In the genomic region with DNA sequence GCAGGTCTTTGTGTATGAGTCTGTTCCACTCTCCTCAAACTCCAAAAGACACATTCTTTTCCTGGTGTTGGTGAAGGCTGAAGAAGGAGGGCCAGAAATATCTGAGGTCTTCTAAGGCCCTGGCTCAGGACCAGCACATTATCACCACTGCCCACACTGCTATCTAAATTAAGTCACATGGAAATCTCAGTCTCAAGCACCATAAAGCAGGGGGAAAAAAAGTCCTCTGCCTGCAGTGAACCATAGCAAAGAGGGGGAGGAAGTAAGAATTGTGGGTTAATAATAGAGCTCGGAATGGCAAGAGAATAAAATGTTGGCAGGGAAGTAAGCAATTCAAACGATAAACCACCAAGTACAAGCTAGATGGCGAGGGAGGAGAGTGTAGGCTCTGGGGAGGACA, we compare ENCODE assay signal across 21 mouse cellular contexts. TPM values are rescaled to one million over a fixed set of nuclear protein-coding genes. Genes with fewer than 3 reads are reported as not detected.
DNase-seq lines count a peak whose midpoint lies in the region; ATAC-seq and TF ChIP-seq lines count a peak whose summit lies in the region.
"Had no signal": no experiment of that assay in that cellular context is flagged by ENCODE, and none has a peak within 500 bp of the region (broad histone marks: within the 10 kb centered on the region; RNA-seq: fewer than 3 reads in every experiment).

No protein-coding gene starts in this region.

- no peaks in the 10 kb centered on the region for H3K9me3 ChIP-seq in midbrain, embryonic 14.5 days (ENCODE audit: control insufficient read depth, low read length)
- H3K9me3 ChIP-seq: embryonic facial prominence, embryonic 15.5 days; forebrain, embryonic 10.5 days; hindbrain, embryonic 15.5 days; midbrain, embryonic 10.5 days; neural tube, embryonic 12.5 days had no signal

- peak; percentile 17 for DNase-seq in kidney, adult 2 months
- DNase-seq in kidney, postnatal 10 days: no peak
- peak; percentile 12 for DNase-seq in right cerebral cortex, postnatal 14 days
- no peak for DNase-seq in right cerebral cortex, postnatal 25 days
- DNase-seq in heart, postnatal 4 days: peak; percentile 8
- no peak for DNase-seq in testis, postnatal 10 days (ENCODE audit: low spot score)
- DNase-seq in midbrain, embryonic 14.5 days: no peak
- DNase-seq: cerebellum, postnatal 10 days; gastrocnemius, postnatal 25 days; liver; liver, postnatal 0 days had no signal

- no peak overlapping the region for H3K4me2 ChIP-seq in midbrain, embryonic 14.5 days (ENCODE audit: low read length)
- H3K4me2 ChIP-seq: embryonic facial prominence, embryonic 15.5 days; hindbrain, embryonic 15.5 days; neural tube, embryonic 12.5 days had no signal

- H3K36me3 ChIP-seq in kidney, adult 2 months (ENCODE audit: control insufficient read depth, insufficient read depth, low read length): no peaks in the 10 kb centered on the region
- no peaks in the 10 kb centered on the region for H3K36me3 ChIP-seq in midbrain, embryonic 14.5 days (ENCODE audit: control insufficient read depth, insufficient read depth, low read length)
- H3K36me3 ChIP-seq: embryonic facial prominence, embryonic 15.5 days; forebrain, embryonic 10.5 days; hindbrain, embryonic 15.5 days; midbrain, embryonic 10.5 days; neural tube, embryonic 12.5 days had no signal

- no peak for ATAC-seq in midbrain, embryonic 14.5 days (ENCODE audit: low FRiP score, low TSS enrichment)
- ATAC-seq: intestine, embryonic 16.5 days; liver, postnatal 0 days had no signal

- H3K9ac ChIP-seq in midbrain, embryonic 14.5 days (replicated peaks; ENCODE audit: low read length): no peak overlapping the region
- H3K9ac ChIP-seq: embryonic facial prominence, embryonic 15.5 days; hindbrain, embryonic 15.5 days; liver, postnatal 0 days; neural tube, embryonic 12.5 days had no signal

- TF ChIP-seq CTCF in kidney, adult 2 months (conservative IDR thresholded peaks at IDR 0.05; ENCODE audit: insufficient read depth, insufficient read length, low read depth, low read length): no peak

- TF ChIP-seq POLR2A in kidney, adult 2 months (IDR thresholded peaks at IDR 0.05; ENCODE audit: low read depth, low read length): no peak

- no peaks in the 10 kb centered on the region for H3K4me1 ChIP-seq in kidney, adult 2 months (ENCODE audit: control insufficient read depth, insufficient read depth, low read length)
- H3K4me1 ChIP-seq in midbrain, embryonic 14.5 days (ENCODE audit: control insufficient read depth, insufficient read depth, low read length): no peaks in the 10 kb centered on the region
- H3K4me1 ChIP-seq: embryonic facial prominence, embryonic 15.5 days; forebrain, embryonic 10.5 days; hindbrain, embryonic 15.5 days; midbrain, embryonic 10.5 days; neural tube, embryonic 12.5 days had no signal

- H3K27me3 ChIP-seq in kidney, adult 2 months (replicated peaks; ENCODE audit: control insufficient read depth, insufficient read depth, low read length): no peaks in the 10 kb centered on the region; the same call in 1 of the 2 replicates
- H3K27me3 ChIP-seq in midbrain, embryonic 14.5 days (ENCODE audit: control insufficient read depth, insufficient read depth, low read length): no peaks in the 10 kb centered on the region
- H3K27me3 ChIP-seq: embryonic facial prominence, embryonic 15.5 days; hindbrain, embryonic 15.5 days; neural tube, embryonic 12.5 days had no signal

- 22% methylated on average over 3 of the region's 3 CpGs for WGBS in kidney, adult 2 months
- 69% methylated on average over 3 of the region's 3 CpGs for WGBS in midbrain, embryonic 14.5 days

- H3K27ac ChIP-seq in kidney, adult 2 months (ENCODE audit: insufficient read depth, low read depth, low read length): no peak overlapping the region
- H3K27ac ChIP-seq in midbrain, embryonic 14.5 days (replicated peaks; ENCODE audit: low read depth, low read length): no peak overlapping the region
- H3K27ac ChIP-seq: embryonic facial prominence, embryonic 15.5 days; forebrain, embryonic 10.5 days; hindbrain, embryonic 15.5 days; midbrain, embryonic 10.5 days; neural tube, embryonic 12.5 days had no signal

- no peak overlapping the region for H3K4me3 ChIP-seq in kidney, adult 2 months (ENCODE audit: insufficient read depth, low read depth, low read length)
- no peak overlapping the region for H3K4me3 ChIP-seq in midbrain, embryonic 14.5 days (replicated peaks; ENCODE audit: low read depth, low read length)
- H3K4me3 ChIP-seq: embryonic facial prominence, embryonic 15.5 days; forebrain, embryonic 10.5 days; hindbrain, embryonic 15.5 days; midbrain, embryonic 10.5 days; neural tube, embryonic 12.5 days had no signal

RNA-seq across cellular contexts. Expression of a gene that starts 32.9 kb away (rescaled TPM):
- polyA plus RNA-seq in kidney, adult 2 months (2012; rRNA removed): 0.12 and 0.44 TPM in 2 replicates
- under 1 TPM; 0.41 to 0.52 TPM for total RNA-seq in heart, postnatal 4 days (2021)
- 2.7 and 5.8 TPM in 2 replicates for polyA plus RNA-seq in midbrain, embryonic 14.5 days (2014; fragmentation: Nextera tagmentation; extraction: Ambion mirVana)
- total RNA-seq: gastrocnemius, postnatal 25 days; monocyte, adult 5-6 weeks had no signal
- polyA plus RNA-seq: intestine, embryonic 16.5 days; liver, postnatal 0 days; stomach, embryonic 14.5 days had no signal

RNA-seq across cellular contexts. Expression of a gene that starts 57.2 kb away (rescaled TPM):
- not detected in 2 replicates for polyA plus RNA-seq in kidney, adult 2 months (2012; rRNA removed)
- total RNA-seq in heart, postnatal 4 days (2021): not detected
- not detected in 2 replicates for polyA plus RNA-seq in midbrain, embryonic 14.5 days (2014; fragmentation: Nextera tagmentation; extraction: Ambion mirVana)
- total RNA-seq: gastrocnemius, postnatal 25 days; heart, postnatal 14 days; left cerebral cortex, postnatal 36 days; monocyte, adult 5-6 weeks had no signal
- polyA plus RNA-seq: embryonic facial prominence, embryonic 15.5 days; forebrain, embryonic 10.5 days; hindbrain, embryonic 15.5 days; intestine, embryonic 16.5 days; liver, postnatal 0 days; midbrain, embryonic 10.5 days; neural tube, embryonic 12.5 days; stomach, embryonic 14.5 days had no signal

Comparison
In these comparisons a context has a peak if more than half of its experiments do, and no peak if none do; other contexts are left out.
1. DNase-seq: peak in kidney, adult 2 months (single experiment), right cerebral cortex, postnatal 14 days (single experiment) and heart, postnatal 4 days (single experiment); none in kidney, postnatal 10 days (single experiment), right cerebral cortex, postnatal 25 days (single experiment), testis, postnatal 10 days (single experiment) and midbrain, embryonic 14.5 days (single experiment).